Mouse (Mus musculus): ENCODE results near the gene Cbl.

The Cbl gene

GRCm38 (mm10) chr9:44233802-44234478 is at the start of gene Cbl:
Gene Cbl, minus strand, starts transcription at chr9:44234049.
- peak; percentile 98 for DNase-seq (ENCODE audit: low spot score)

DNA sequence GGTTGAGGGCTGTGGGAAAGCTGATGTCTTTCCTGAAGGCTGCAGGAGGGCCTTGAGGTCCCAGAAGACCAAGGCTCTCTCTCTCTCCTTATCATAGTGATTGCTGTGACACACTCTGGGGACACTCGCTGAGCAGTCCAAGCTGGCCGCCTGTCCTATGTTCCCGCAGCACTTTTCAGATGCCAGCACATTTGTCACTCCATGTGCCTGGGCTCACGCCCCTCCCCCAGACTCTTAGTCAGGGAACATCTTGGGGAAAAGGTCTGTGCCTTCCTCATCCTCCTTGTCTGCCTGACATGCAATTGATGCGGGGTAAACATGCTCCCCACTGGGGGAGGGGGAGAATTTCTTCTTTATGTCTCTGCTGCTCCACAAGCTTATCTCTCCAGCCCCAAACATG is 49.3 kb upstream of the Cbl start:
- no peak for DNase-seq (ENCODE audit: low spot score)

DNA sequence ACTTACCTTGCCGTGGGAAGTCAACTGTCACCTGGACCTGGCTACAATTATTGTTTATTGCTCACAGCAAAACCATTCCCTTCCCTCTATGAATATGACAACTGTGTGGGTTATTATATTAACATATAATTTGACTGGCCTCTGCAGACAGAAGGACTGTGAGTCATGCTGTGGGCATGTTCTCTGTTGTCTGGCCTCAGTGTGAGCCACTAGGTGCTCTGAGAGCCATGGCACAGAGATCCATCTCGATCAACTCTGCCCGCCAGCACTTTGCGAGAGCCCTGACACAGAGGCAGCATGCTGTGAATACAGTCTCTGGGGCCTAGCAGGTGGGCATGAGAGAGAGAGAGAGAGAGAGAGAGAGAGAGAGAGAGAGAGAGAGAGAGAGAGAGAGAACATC is 36.1 kb upstream of the Cbl start:
- no peak for DNase-seq (ENCODE audit: low spot score)

- no peak for DNase-seq (ENCODE audit: low spot score)
These were observed 35.2 kb upstream of the Cbl start for GRCm38 (mm10) chr9:44269077-44269476.

DNA sequence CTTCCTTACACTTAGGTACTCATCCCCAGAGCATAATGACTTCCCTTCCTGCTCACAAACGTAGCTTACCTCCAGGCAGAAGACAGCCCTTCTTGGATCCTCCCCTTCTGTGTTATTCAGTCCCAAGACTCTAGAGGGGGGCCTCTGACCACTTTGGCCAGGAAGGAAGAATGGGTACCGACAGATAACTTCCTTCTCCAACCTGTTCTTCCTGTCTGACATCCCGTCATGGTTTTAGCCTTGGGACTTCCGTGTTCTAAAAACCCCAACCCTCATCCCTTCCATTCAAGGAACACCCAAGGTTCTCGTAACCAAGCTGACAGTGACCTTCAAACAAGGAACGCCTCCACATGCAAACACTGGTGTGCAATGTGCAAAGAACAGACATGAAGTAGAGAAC is 34.6 kb upstream of the Cbl start, which contains the start of gene Nlrx1:
Gene Nlrx1 (minus strand): TSS at position 168 of the 400 bp plus-strand sequence.
- DNase-seq (ENCODE audit: low spot score): no peak

- peak; percentile 57 for DNase-seq (ENCODE audit: low spot score)
These were observed 34.1 kb upstream of the Cbl start for GRCm38 (mm10) chr9:44268027-44268360.

- no peak for DNase-seq (ENCODE audit: low spot score)
These were observed 33.6 kb upstream of the Cbl start for GRCm38 (mm10) chr9:44267319-44268026.

DNA sequence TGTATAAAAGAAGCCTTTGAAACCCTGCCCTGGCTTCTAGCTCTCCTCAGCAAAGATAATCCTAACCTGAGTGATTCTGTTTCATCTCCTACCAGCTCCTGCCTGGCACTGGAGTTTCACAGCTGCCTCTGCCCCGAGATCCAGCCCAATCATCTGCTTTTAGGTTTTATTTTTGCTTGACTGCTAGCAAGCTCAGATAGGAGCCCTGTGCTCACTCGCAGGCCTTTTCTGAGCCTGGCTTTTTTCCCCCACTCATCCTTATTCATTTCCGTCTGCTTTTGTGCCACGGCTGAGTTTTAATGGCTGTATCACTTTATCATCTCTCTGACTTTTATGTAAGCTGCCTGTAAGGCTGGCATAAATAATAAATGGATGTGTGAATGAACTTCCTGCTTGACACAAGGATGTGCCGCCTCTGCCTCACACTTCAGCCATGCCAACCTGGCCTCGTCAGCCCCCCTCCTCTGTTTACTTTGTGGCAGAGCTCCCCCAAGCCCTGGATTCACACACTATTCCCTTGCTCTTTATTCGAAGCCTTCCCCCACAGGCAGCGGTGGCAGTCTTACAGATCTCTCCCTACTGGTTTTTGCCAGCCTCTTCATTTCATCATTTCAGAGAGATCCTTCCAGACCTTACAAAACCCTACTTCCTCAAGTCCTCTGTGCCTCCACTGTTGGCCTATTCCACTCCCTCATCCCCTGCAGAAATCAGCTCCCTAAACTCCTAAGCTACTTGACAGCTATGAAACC is 32.8 kb upstream of the Cbl start:
- DNase-seq (ENCODE audit: low spot score): no peak

- no peak for DNase-seq (ENCODE audit: low spot score)
These were observed 27.5 kb upstream of the Cbl start for GRCm38 (mm10) chr9:44261388-44261787.

DNA sequence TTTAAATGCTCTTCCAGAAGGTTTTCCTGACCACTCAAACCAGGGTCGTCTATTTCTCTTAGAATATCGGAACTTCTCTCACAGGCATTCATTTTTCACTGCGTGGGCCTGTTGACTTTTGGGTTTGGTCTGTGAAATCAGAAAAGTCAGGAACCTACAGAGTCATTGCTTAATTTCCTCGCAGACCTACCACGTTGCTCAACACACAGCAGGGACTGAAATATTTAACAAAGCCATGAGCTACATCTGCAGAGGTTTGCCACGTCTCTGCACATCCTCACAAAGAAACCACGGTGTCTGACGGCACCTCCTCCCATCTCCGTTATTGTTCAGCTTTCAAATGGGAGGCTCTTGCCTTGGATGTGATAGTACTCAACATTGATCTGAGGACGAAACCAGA is 25.2 kb upstream of the Cbl start:
- no peak for DNase-seq (ENCODE audit: low spot score)

DNA sequence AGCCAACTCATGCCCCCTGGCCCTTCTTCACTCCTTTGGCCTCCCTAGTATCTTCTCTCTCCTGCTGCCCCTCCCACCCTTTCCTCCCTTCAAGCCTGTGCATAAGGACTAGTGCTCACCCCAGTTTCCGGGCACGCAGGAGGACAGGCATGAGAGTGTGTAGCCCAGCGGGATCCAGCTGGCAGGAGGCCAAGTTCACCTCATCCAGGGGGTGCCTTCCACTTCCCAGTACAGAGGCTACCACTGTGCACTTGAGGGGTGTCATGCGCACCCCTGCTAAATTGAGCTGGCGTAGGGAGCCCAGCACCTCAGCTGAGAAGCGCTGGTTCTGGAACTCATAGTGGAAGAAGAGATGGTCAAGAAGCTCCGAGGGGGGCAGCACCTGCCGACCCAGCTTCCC is 22.4 kb upstream of the Cbl start:
- DNase-seq (ENCODE audit: low spot score): no peak

- no peak for DNase-seq (ENCODE audit: low spot score)
These were observed 21.3 kb upstream of the Cbl start for GRCm38 (mm10) chr9:44255136-44255521.

DNA sequence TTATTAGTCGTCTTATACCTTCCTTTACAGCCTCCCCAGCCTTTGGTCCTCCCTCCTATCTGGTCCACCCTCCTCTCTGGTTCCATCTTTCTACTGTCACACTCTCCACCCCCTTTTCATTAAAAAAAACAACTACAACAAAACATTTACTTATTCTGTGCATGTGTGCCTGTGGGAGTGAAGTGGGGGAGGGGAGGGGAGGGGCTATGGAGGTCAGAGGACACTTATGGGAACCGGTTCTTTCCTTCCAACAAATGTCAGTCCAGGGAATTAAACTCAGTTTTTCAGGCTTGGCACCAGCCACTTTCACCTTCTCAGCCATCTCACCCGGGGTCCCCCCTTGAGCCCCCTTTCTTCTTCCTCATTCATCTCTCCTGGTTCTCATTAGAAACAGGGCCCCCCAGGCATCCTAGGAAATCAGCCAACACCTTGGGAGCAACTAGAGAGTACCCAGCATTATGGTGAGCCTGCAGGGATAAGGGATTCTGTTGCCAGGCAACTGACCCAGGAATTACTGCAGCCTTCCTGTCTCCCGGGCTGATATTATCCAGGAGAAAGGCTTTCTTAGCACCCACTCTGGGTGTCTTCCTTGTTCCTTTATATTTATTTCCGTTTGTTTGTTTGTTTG is 20.8 kb upstream of the Cbl start:
- DNase-seq (ENCODE audit: low spot score): no peak

DNA sequence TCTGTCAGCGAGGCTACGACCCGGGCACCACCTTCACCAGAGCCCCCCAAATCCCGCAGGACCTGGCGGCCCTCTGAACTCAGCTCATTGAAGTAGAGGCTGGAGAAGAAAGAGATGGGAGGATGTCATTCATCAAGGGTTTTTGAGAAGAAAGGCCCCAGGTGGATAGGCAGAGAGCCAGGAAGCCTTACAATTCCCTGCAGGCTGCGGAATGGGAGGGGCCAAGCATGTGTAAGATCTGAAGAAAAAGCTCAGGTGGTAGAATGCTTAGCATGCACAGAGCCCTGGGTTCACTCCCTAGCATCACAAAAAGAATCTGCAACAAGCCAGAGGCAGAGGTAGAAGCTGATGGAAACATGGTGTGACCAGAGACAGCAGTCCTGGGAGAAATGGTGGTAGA is 19.6 kb upstream of the Cbl start:
- no peak for DNase-seq (ENCODE audit: low spot score)

DNA sequence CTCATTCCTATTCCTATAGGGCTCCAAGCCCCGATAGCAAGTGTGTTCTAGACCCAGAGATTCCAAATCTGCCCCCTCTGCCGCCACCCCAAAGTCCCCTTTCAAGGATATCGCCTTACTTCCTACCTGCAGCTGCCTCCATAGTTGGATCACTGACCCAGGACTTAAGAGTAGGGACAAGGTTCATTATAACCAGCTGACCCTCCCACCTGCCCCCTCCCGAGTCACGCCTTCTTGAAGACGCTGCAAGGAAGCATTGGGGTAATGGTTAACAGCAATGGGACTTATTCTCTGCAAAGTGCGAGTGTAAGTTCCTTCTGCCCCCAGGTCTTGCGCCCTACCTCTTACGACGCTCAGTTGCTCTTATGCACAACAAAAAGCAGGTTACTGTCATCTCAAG is 17.5 kb upstream of the Cbl start, which contains the start of gene Pdzd3:
Gene Pdzd3 (minus strand): TSS at position 158 of the 400 bp plus-strand sequence.
- no peak for DNase-seq (ENCODE audit: low spot score)

DNA sequence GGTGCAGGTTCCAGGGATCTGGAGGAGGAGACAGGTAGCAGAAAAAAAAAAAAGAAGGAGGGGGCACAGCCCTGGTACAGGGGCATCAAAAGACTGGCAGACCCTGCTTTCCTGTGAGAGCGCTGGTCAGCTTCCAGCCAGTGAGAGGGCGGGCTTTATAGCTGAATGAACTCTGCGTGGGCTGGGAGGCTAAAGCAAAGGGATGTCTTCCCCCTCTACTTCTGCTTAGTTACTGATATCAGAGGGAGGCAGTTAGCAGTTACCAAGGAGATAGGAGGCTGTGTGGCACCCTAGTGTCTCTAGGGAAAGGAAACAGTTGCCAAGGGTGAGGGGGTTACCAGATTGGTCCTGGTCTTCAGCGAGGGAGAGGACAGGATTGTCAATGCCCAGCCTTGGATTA is 16.6 kb upstream of the Cbl start:
- DNase-seq (ENCODE audit: low spot score): no peak

DNA sequence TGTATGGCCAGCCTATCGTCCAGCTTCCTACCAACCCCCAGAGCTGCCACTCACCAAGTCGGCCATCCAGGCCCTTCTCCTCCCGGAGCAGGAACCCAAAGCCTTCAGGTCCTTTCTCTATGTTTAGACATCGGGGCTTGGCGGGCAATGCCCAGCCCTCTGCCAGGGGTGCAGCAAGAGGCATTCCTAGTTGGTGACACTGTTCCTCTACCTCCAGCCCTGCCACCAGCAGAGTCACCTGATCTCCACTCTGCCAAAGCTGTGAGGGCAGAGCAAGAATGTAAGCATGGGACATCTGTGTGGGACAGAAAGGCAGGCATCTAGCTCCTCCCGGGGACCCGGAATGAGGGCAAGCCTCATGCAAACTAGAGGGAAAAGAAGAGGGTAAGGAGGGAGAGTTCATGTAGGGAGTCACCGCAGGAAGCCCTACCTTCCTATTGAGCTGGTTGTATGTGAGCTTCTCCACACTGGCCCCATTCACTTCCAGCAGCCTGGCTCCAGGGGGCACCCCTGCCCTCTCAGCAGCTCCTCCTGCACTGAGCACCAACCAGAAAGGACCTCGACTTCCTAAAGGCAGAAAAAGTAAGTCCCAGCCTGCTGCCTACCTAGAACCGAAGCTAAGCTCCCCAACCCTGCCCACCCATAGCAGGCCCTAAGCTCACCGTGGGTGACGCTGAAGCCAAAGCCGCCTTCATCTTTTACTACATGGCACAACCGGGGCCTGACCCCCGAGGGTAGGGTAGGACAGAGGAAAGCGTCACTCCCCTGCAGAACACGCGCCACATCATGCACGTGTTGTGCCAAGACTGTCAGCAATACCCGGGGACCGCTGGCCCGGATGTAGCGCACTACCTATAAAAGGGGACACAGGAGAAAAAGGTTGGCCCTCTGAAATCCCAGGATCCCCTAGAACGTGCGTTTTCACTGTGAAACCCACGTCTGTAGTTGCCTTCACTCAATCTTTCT is 15.6 kb upstream of the Cbl start:
- no peak for DNase-seq (ENCODE audit: low spot score)

DNA sequence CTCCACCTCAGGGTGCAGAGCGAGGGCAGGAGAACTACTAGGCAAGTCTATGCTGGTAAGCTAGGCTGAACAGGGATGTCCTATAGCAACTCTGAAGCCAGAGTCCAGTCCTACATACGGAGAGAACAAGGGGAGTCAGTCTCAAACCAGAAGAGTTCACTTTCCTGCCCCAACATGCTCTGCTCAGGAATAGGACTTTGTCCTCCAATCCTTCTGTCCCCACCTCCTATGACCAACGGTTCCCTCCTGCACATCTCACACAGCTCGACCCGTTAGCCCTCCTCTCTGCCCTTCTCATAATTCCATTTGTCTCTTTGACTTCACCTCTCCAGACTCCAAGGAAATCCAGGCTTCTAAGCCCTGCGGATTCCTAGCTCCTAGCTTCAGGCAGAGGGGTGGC is 14.1 kb upstream of the Cbl start:
- DNase-seq (ENCODE audit: low spot score): no peak

- no peak for DNase-seq (ENCODE audit: low spot score)
These were observed 9.8 kb upstream of the Cbl start for GRCm38 (mm10) chr9:44243621-44244020.

GRCm38 (mm10) chr9:44241418-44241817 is 7.6 kb upstream of the Cbl start:
- DNase-seq (ENCODE audit: low spot score): no peak

DNA sequence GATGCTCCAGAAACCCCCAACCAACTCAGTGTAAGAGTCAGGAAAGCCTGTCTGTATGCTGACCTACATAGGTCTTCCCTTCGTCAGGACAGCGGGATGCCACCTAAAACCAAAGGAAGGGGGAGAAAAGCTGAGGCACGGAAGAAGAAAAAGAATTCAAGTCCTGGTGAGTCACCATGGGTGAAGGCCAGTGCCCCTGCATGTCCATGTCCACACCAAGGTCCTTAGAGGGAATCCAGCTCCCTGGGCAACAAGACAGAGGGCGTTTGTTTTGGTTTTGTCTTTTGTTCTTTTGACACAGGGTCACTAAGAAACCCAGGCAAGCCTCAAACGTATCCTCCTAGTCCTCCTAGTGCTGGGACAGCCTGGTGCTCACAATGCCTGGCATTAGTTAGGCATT is 7.1 kb upstream of the Cbl start:
- DNase-seq (ENCODE audit: low spot score): no peak

DNA sequence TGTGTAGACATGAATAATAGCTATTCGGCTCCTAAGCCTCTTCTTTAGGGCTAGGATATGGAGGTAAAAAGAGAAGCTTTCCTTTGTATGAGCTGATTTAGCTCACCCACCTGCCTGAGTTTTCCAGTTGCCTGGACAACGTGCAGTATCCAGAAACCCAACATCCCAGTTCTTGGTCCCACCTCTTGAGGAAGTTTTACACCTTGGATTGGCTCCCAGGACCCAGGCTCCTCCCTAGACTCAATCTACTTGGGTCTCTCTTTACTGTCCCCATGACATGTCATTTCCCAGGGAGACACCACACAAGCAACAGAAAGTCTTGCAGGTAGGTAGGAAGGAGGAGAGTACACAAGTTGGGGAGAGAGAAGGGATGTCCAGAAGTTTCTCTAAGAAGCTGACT is 6.5 kb upstream of the Cbl start, which contains the start of gene Ccdc153:
Gene Ccdc153 (plus strand): TSS at position 278 of the 400 bp plus-strand sequence.
- no peak for DNase-seq (ENCODE audit: low spot score)
